Mouse (Mus musculus) neural tube, embryonic 12.5 days (tissue): ENCODE measurements around the gene Shisa7. TPM values are rescaled to one million over a fixed set of nuclear protein-coding genes. Genes with fewer than 3 reads are reported as not detected.
A peak's percentile ranks its signal among the peaks of the same experiment; 100 is the strongest.
"Not testable (repeated sequence)": the region's sequence is repeated elsewhere in the genome, so short reads cannot be mapped to it uniquely, and the experiment has no call there.

Experiments
- ATAC-seq: fragments of 200-750 bp; cut with Nextera tagmentation; 2 replicates; pipeline ENCODE4 v1.8.0; 2017; ENCODE audit warnings: low read depth, mild to moderate bottlenecking, moderate TSS enrichment, moderate library complexity; ENCODE audit not compliant: low FRiP score
- H3K27ac ChIP-seq: fragments of 300-500 bp; sonication (generic); 2 replicates; pipeline ENCODE4 v1.5.1; 2016
- H3K27me3 ChIP-seq: fragments of 300-500 bp; sonication (generic); replicated peaks from 2 replicates; pipeline ENCODE4 v1.6.1; 2016; ENCODE audit warnings: mild to moderate bottlenecking
- H3K36me3 ChIP-seq: fragments of 300-500 bp; sonication (generic); 2 replicates; pipeline ENCODE4 v1.6.1; 2016; ENCODE audit warnings: mild to moderate bottlenecking
- H3K4me1 ChIP-seq: fragments of 300-500 bp; sonication (generic); 2 replicates; pipeline ENCODE4 v1.6.1; 2016
- H3K4me2 ChIP-seq: fragments of 300-500 bp; sonication (generic); replicated peaks from 2 replicates; pipeline ENCODE4 v1.6.1; 2016; ENCODE audit warnings: mild to moderate bottlenecking
- H3K4me3 ChIP-seq: fragments of 300-500 bp; sonication (generic); 2 replicates; pipeline ENCODE4 v1.5.1; 2016
- H3K9ac ChIP-seq: fragments of 300-500 bp; sonication (generic); 2 replicates; pipeline ENCODE4 v1.6.1; 2016; ENCODE audit warnings: mild to moderate bottlenecking
- H3K9me3 ChIP-seq: fragments of 300-500 bp; sonication (generic); 2 replicates; pipeline ENCODE4 v1.6.1; 2016; ENCODE audit warnings: mild to moderate bottlenecking
- WGBS: fragments of 180-500 bp; shearing (Covaris S2); methylation state at CpG from one replicate; pipeline ENCODE4 v1.1.7; 2016; 5-methylcytosine and 5-hydroxymethylcytosine counted together
- polyA plus RNA-seq: library from polyadenylated mRNA; unstranded; fragments of >200 nt; fragmentation: Nextera tagmentation; extraction: Ambion mirVana; gene quantifications from 2 replicates; pipeline ENCODE4 v1.2.1, GENCODE M21; 2016

Shisa7 gene
- polyA plus RNA-seq, 1 experiment from 2014 or later = 6.5 TPM

- Histone ChIP-seq H3K27ac (peak within 1 kb of the TSS; percentile 92), H3K9ac (peak within 1 kb of the TSS; percentile 95), H3K4me3 (peak within 1 kb of the TSS; percentile 96), H3K9me3 (no peaks in the 10 kb centered on the region), H3K27me3 (no peaks in the 10 kb centered on the region), H3K4me2 (peak within 1 kb of the TSS; percentile 77), H3K4me1 (peaks cover 25% of the 10 kb centered on the region), H3K36me3 (peaks cover 23% of the 10 kb centered on the region)
- ATAC-seq = peak; percentile 99
- under 1% methylated on average over 62 of the region's 62 CpGs for WGBS
Observed at GRCm38 (mm10) chr7:4812303-4813104, 32.0 kb downstream of the Shisa7 start, which contains the start of gene Ube2s. TSS of gene Ube2s (minus strand) at chr7:4812590.

GRCm38 (mm10) chr7:4811842-4812302 lies 32.6 kb downstream of the Shisa7 start:
- Histone ChIP-seq H3K9me3 (no peaks in the 10 kb centered on the region), H3K36me3 (peaks cover 29% of the 10 kb centered on the region), H3K4me1 (peaks cover 25% of the 10 kb centered on the region), H3K27me3 (no peaks in the 10 kb centered on the region), H3K9ac (peak overlapping the region; percentile 95), H3K4me3 (peak overlapping the region; percentile 96), H3K27ac (no peak overlapping the region), H3K4me2 (peak overlapping the region; percentile 77)
- ATAC-seq = no peak
- WGBS = under 1% methylated on average over 36 of the region's 36 CpGs

- 45% methylated on average over 10 of the region's 10 CpGs for WGBS
- H3K36me3 ChIP-seq = peaks cover 36% of the 10 kb centered on the region
- not testable (repeated sequence) for H3K27ac ChIP-seq, H3K27me3 ChIP-seq, ATAC-seq, H3K9me3 ChIP-seq
- H3K4me3 ChIP-seq = peak overlapping the region; percentile 96
- H3K4me1 ChIP-seq = peaks cover 25% of the 10 kb centered on the region
- peak overlapping the region; percentile 95 for H3K9ac ChIP-seq
- H3K4me2 ChIP-seq = peak overlapping the region; percentile 77
Observed at GRCm38 (mm10) chr7:4811131-4811530, 33.4 kb downstream of the Shisa7 start.

DNA sequence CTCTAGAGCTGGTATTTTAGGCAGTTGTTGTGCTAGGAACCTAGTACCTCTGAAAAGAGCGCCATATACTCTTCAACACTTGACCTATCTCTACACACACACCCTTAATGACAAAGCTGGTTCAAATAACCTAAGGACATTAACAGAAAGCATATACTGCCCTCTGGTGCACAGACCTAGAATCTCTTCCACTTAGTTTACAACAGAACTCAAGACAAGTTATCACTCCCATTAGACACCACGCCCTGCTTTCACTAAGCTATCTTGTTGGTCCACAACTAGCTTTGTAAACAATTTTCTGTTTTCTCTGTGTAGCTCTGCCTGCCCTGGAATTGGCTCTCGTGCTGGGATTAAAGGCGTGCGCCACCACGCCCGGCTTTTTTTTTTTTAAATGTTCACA lies 37.8 kb downstream of the Shisa7 start:
- Histone ChIP-seq H3K4me2 (no peak overlapping the region), H3K9me3 (no peaks in the 10 kb centered on the region), H3K27me3 (no peaks in the 10 kb centered on the region), H3K36me3 (peaks cover 44% of the 10 kb centered on the region), H3K9ac (no peak overlapping the region), H3K4me3 (no peak overlapping the region), H3K4me1 (peaks cover 20% of the 10 kb centered on the region), H3K27ac (no peak overlapping the region)
- no peak for ATAC-seq
- WGBS = 91% methylated on average over 7 of the region's 7 CpGs

DNA sequence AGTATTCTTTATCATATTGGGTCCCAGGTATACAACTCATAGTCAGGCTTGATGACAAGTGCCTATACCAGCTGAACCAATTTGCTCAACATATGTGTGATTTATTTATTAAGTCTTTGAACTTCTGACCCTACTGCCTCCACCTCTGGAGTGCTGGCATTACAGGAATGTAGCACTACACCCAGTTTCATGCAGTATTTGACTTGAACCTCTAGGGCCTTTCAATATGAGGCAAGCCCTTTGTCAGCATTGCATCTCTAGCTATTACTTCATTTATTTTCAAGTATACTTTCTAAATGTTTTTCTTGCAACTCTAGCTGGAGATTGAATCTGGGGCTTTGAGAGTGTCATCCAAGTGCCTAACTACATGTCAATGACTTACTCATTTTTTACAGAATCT lies 42.2 kb downstream of the Shisa7 start:
- no peak overlapping the region for H3K4me2 ChIP-seq
- H3K9ac ChIP-seq = no peak overlapping the region
- no peaks in the 10 kb centered on the region for H3K4me1 ChIP-seq
- H3K27ac ChIP-seq = no peak overlapping the region
- no peaks in the 10 kb centered on the region for H3K9me3 ChIP-seq
- H3K36me3 ChIP-seq = peaks cover 23% of the 10 kb centered on the region
- ATAC-seq = no peak
- H3K27me3 ChIP-seq = no peaks in the 10 kb centered on the region
- no peak overlapping the region for H3K4me3 ChIP-seq

DNA sequence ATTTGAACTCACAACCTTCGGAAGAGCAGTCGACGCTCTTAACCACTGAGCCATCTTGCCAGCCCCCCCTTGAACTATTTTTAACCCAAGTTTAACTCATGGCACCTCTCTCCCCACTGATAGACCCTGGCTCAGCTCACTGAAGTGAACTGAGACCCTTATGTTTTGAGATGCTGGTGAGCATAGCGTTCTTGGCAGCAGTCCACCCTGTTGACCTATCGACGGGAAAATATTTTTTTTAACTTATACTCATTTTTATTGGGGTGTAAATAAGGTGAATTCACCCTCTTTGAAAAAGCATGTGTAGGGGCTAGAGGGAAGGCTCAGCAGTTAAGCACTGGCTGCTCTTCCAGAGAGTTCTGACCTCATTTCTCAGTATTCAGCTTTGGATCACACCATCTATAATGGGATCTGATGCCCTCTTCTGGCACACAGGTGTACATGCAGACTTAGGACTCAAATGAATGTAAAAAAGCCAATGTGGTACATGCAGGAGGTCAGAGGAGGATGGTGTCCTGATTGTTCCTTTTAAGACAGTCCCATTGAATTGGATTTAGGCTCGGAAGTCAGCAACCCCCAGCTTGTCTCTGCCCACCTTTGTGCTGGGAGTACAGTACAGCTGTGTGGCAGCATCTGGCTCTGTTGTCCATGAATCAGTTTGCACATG lies 48.6 kb downstream of the Shisa7 start:
- Histone ChIP-seq H3K9me3 (no peaks in the 10 kb centered on the region), H3K36me3 (peaks cover 38% of the 10 kb centered on the region), H3K4me1 (peaks cover 14% of the 10 kb centered on the region), H3K4me3 (no peak overlapping the region), H3K27ac (no peak overlapping the region), H3K9ac (no peak overlapping the region), H3K27me3 (no peaks in the 10 kb centered on the region), H3K4me2 (no peak overlapping the region)
- 75% methylated on average over 7 of the region's 7 CpGs for WGBS
- ATAC-seq = no peak

GRCm38 (mm10) chr7:4794631-4795168 lies 49.8 kb downstream of the Shisa7 start:
- Histone ChIP-seq H3K4me1 (peaks cover 14% of the 10 kb centered on the region), H3K9me3 (no peaks in the 10 kb centered on the region), H3K9ac (no peak overlapping the region), H3K4me2 (peak overlapping the region; percentile 85), H3K4me3 (peak overlapping the region; percentile 15), H3K36me3 (peaks cover 38% of the 10 kb centered on the region), H3K27me3 (peaks cover 2% of the 10 kb centered on the region; the same call in 1 of the 2 replicates), H3K27ac (no peak overlapping the region)
- ATAC-seq = no peak
- WGBS = 87% methylated on average over 3 of the region's 3 CpGs

DNA sequence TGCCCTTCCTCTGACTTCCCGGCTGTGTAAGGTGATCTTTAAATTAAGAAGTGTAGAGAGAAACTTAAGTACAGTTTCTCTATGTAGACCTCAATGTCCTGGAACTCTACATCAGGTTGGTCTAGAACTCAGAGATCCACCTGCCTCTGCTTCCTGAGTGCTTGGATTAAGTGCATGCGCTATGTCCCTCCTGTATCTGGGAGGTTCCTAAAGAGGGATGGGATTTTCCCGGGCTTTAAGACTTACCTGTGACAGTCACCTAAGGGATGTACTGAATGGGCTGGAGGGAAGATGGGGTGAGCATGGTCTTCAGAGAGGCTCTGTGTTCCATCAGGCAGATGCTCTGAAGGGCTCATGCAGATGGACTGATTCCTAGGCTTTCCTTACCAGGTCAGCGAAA lies 50.8 kb downstream of the Shisa7 start:
- peaks cover 15% of the 10 kb centered on the region for H3K4me1 ChIP-seq
- H3K4me3 ChIP-seq = peak overlapping the region; percentile 88
- H3K27ac ChIP-seq = no peak overlapping the region
- ATAC-seq = no peak
- WGBS = 44% methylated on average over 4 of the region's 4 CpGs
- peaks cover 38% of the 10 kb centered on the region for H3K36me3 ChIP-seq
- H3K9ac ChIP-seq = peak overlapping the region; percentile 97
- peak overlapping the region; percentile 85 for H3K4me2 ChIP-seq
- H3K27me3 ChIP-seq = peaks cover 7% of the 10 kb centered on the region; the same call in 1 of the 2 replicates
- H3K9me3 ChIP-seq = no peaks in the 10 kb centered on the region

GRCm38 (mm10) chr7:4793248-4793647 lies 51.2 kb downstream of the Shisa7 start:
- peak overlapping the region; percentile 72; the same call in 1 of the 2 replicates for H3K27ac ChIP-seq
- peak overlapping the region; percentile 97 for H3K9ac ChIP-seq
- H3K4me2 ChIP-seq = peak overlapping the region; percentile 85
- 1% methylated on average over 31 of the region's 31 CpGs for WGBS
- H3K27me3 ChIP-seq, H3K9me3 ChIP-seq: not testable (repeated sequence)
- ATAC-seq = peak; percentile 6
- peaks cover 19% of the 10 kb centered on the region for H3K4me1 ChIP-seq
- H3K36me3 ChIP-seq = peaks cover 38% of the 10 kb centered on the region
- H3K4me3 ChIP-seq = peak overlapping the region; percentile 88

GRCm38 (mm10) chr7:4792278-4793212 lies 52.0 kb downstream of the Shisa7 start, which contains the start of gene Rpl28:
TSS of gene Rpl28 (plus strand) at chr7:4792874.
- Histone ChIP-seq H3K4me3 (peak within 1 kb of the TSS; percentile 88), H3K27ac (peak within 1 kb of the TSS; percentile 72), H3K9me3 (no peaks in the 10 kb centered on the region), H3K9ac (peak within 1 kb of the TSS; percentile 97), H3K36me3 (peaks cover 36% of the 10 kb centered on the region), H3K4me2 (peak within 1 kb of the TSS; percentile 85), H3K27me3 (peaks cover 7% of the 10 kb centered on the region; the same call in 1 of the 2 replicates), H3K4me1 (peaks cover 20% of the 10 kb centered on the region)
- WGBS = 2% methylated on average over 50 of the region's 54 CpGs
- peak; percentile 88 for ATAC-seq

DNA sequence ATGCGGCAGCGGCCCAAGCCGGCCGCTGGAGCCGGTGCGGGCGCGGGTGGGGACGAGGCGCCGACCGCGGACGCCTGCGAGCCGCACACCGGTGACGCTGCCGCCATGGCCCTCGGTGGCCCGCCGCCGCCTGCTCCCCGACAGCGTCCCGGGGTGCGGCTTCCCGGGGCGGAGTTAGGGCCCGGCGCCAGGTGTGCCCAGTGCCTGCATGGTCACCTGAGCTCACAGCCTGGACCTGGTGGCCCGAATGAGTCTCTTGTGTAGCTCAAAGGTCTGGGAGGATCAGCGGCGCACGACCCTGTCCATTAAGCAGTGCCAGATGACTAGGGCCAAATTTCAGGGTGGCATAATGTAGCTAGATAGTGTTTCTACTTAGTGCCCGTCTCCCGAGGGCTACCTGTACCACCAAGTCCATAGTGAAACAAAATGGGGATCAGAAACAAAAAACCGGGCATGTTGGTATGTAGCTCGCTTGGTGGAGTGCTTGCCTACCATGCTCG lies 55.0 kb downstream of the Shisa7 start, which contains the start of gene Tmem238:
TSS of gene Tmem238 (minus strand) at position 221 of the 500 bp plus-strand sequence.
- H3K27me3 ChIP-seq = peaks cover 7% of the 10 kb centered on the region; the same call in 1 of the 2 replicates
- peaks cover 9% of the 10 kb centered on the region for H3K36me3 ChIP-seq
- H3K9ac ChIP-seq = peak within 1 kb of the TSS; percentile 72
- H3K4me1 ChIP-seq = peaks cover 16% of the 10 kb centered on the region
- WGBS = 8% methylated on average over 40 of the region's 40 CpGs
- H3K4me3 ChIP-seq = peak within 1 kb of the TSS; percentile 54
- H3K9me3 ChIP-seq = no peaks in the 10 kb centered on the region
- no peak within 1 kb of the TSS for H3K27ac ChIP-seq
- ATAC-seq = no peak; the same call in 1 of the 2 replicates
- H3K4me2 ChIP-seq = peak within 1 kb of the TSS; percentile 89
